Mouse (Mus musculus): ENCODE measurements around the gene Tnni2.

- no peak for TF ChIP-seq CTCF (IDR thresholded peaks at IDR 0.05; ENCODE audit: low read depth)
- no peak for TF ChIP-seq EP300 (IDR thresholded peaks at IDR 0.05; ENCODE audit: low read depth)
Measured at GRCm38 (mm10) chr7:142486751-142487162, 45.1 kb downstream of the Tnni2 start.

Measured in heart, postnatal 0 days (tissue).